Mouse (Mus musculus) thymus, postnatal 14 days (tissue): Measurements from ENCODE around the gene Rgs8.

Experiments
- DNase-seq: peaks from one replicate; pipeline ENCODE4 v3.0.0; 2021

The Rgs8 gene

DNA sequence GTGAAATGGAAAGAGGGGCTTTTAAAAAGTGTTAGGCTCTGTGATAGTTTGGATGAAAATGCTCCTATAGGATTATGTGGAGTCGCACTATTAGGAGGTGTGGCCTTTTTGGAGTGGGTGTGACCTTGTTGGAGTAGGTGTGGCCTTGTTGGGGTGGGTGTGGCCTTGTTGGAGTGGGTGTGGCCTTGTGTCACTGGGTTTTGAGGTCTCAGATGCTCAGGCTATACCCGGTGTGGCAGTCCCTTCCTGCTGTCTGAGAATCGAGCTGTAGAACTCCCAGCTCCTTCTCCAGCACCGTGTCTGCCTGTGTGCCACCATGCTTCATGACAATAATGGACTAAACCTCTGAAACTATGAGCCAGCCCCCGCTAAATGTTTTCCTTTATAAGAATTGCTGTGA is 55.8 kb downstream of the Rgs8 start:
- DNase-seq, result no peak

DNA sequence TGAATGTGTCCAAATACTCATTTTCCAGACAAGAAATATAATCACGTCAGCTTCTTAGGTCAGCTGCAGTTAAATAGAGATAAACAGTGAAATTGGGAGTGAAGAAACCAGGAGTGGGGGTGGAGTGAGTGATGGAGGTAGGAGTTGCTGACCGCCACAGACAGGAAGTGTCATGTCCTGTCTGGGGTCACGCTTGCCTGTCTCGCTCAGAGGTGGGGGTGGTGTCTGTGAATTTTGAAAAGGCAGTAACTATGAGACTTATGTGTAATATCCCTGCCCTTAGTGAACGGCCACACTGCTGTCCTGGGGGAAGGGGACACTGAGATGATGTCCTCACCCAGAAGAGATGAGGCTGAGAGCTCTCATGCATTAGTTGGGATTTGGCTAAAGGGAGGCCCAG is 56.6 kb downstream of the Rgs8 start:
- DNase-seq, result no peak

DNA sequence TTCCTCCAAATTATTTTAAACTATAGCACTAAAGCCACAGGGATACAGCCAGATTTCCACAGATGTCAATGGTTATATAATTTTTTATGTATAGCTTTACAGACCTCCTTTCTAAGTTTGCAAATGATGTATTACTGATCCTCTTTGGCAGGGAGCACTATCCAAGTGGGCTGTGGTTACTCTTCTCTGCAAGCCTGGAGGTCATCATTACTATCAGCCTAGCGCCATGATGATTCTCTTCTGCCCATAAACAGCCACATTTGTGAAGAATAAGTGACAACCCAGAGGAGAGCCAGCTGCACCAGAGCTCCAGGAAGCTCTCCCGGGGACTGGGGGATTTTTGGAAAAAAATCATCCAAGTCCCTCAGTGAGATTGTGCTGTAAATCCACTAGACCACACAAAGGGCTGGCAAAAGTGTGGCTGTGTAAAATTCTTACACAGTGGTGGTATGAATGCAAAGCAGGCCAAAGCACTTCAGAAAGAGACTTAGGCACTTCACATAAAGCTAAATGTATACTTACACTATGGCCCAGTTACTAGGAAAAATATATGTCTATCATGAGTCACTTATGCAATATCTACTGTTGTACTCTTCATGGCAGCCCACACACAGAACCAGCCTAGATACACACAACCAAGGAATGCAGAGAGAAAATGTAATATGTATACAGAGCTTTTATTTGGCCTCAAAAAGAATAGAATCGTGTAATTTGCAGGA is 58.9 kb downstream of the Rgs8 start:
- no peak for DNase-seq

DNA sequence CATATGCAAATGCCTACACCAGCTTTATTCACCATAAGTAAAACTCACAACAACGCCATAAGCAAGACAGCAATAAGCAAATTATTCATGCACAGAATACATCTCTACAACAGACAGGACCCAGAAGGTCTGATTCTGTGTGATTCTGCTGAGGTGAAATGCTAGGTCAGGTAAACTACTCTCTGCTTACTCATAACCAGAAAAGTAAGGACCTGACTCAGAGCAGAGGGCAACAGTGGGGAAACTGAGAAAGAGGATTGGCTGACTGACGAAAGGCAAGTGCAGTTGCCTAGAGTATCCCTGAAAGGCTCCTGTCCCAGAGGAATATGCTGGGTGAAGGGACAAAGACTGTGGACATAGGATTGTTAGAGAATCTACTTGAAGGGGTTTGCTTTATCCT is 59.8 kb downstream of the Rgs8 start:
- DNase-seq, result no peak

DNA sequence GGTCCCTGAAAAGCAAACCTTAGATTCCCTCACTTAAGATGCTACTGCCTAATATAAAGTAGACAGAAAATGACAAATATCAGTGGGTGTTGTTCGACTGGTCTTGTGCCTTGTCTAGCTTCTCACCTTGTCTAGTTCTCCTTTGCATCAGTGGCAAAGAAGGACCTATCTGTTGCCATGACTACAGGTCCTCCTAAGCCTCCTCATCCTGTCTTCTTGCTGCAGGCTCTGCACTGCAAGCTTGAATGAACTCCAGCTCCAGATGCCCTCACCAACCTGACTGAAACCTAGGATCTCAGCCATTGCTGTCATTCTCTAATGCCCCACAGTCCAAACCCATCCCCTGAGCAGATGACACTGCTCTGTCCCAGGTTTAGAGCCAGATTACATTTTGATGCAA is 65.2 kb downstream of the Rgs8 start:
- DNase-seq, result no peak

DNA sequence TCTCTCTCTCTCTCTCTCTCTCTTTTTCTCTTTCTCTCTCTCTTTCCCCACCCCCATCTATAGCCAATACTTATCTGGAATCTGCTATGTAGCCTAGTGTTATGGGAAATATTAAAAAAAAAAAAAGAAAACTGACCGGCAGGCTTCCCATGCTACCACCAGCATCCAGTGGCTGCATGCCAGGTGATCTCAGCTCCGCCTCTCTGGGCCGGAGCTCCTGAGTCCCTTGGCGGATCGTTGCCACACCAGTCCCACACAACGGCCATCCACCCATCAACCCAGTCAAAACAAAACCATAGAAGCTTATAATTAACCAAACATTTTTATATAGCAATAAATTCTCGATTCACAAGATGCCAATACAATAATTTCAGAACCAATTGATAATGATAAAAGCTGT is 68.1 kb downstream of the Rgs8 start:
- no peak for DNase-seq

DNA sequence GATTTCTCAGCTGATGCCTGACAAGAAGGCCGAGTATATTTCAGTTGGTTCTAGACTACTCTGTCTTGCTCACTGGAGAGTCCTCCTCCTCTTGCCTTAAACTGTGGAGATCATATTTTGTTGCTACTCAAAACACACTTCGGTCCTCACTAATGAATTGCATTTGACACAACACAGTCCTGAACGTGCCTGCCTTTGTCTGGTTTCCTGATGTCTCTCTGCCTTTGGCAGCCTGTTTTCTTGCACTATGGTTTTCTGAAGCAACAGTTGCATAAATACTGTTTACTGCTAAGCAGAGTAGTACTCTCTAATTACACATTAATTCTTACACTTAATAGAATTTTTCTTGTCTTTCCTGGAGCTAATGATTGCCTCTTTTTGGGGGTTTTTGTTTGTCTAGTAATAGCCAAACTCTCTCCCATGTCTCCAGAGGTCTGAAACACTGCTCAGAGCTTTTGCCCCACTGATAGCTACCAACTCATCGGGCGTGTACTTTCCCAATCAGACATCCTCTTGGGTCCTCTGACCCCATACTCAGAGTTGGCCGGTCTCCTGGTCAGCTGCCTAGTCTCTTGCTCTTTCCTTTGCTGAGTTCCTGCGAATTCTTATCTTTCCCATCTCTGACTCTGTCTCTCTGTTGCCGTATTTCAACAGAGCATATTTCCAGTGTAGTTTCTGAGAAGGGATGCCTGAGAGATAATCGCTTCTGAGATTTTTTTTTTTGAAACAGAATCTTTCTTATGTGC is 68.9 kb downstream of the Rgs8 start:
- DNase-seq, result no peak

DNA sequence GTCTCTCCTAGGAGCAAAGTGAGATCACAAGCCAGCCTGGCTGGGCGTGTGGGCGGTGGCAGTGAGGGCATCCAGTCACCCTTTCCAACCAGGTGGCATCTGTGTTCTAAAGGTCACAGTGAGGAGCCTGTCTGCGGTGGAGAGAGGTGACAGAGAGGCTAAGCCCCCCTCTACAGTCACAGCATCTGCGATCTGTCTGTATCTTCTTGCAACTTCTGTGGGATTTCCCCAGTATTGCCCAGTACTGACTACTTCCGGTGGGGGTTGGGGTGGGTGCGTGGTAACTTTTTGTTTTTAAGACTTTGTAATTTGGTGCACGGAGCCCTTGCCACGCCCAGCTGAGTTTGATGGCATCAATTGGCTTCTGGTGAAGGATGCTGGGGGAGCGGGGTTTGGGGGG is 70.6 kb downstream of the Rgs8 start:
- DNase-seq, result peak; percentile 54

DNA sequence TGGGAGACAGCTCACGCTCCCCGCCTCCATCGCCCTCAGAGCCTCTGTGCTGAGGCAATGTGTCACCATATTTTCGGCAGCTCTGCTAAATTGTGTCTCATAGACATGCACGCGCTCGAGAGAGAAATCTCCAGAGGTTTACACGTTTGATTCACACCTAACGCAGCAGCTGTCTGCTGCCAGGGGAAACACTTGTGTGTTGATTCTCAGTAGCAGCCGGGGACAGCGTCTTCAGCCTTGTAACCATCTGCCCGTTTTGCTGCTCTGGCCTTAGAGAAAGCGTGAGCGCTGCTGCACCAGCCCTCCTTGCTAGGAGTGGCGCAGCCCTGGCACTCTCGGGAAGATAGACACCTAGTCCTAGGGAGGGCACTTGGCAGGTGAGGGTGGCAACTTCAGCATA is 73.8 kb downstream of the Rgs8 start:
- no peak for DNase-seq

DNA sequence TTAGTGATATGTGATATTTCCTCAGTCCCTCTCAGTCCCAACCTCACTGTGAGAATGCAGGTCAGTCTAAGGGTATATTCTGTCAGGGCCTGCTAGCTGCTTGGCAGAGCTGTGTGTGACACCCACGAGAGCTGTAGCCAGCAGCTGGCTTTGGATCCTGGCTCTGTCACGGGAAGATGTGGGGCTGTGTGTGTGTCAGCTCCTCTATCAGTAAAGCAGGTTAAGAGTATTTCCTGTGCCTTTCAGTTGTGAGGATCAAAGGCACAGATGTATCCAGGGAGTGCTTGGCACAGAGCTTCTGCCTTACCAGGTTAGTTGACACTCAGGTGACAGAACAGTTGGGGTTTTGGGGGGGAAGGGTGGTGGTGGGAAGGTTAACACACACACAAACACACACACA is 77.0 kb downstream of the Rgs8 start:
- DNase-seq, result peak; percentile 71

DNA sequence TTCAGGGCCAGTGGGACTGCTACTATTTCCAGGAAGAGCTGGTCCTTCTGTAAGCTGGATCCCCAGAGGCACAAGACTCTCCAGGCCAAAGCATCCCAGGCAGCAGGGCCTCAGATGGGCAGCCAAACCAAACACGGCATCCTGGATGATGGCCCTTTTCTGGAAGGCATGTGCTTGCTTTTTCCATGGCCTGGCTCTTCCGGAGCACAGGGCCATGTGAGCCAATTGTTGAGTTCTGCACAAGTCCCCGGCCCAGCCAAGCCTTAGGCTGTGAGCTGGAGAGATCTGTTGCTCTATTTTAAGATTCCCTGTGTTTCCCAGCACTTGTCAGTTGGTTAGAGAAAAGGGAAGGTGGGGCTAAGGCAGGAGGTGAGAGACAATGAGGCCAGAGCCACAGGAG is 77.8 kb downstream of the Rgs8 start:
- DNase-seq, result no peak

DNA sequence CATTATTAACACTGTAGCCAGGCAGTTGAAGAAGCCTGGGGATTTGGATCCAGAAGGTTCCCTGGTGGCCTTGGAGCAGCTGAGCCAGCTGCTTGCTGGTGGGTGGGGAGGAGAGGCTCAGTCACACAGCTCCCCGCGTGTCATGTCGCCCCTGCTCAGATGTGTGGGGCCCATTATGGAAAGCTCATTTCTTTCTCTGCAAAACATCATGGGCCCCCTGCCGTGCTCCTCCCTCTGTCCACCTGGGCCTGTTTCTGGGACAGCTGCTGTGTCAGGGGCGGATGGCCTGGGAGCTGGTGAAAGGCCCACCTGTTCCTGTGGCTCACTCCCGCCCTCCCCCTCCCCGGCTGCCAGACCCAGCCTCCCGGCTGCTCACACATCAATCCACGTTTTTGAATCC is 80.4 kb downstream of the Rgs8 start:
- peak; percentile 75 for DNase-seq

DNA sequence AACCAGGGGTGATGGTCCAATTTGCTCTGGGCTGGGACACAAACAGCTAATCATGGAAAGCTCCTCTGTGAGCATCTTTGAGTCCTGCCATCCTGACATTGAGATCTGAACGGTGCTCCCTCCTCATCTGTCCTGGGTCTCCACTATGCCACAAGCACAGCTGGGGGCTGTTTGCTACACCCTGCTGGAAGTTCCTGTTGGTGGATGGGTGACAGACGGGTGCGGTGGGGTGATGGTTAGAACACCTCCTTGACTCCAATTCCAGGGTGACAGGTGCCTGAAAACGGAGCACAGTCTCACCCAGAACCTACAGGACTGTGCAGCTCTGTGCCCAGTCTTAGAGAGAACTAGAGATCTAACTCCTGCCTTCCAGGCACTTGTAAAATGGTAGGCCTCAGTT is 82.0 kb downstream of the Rgs8 start:
- peak; percentile 54 for DNase-seq

DNA sequence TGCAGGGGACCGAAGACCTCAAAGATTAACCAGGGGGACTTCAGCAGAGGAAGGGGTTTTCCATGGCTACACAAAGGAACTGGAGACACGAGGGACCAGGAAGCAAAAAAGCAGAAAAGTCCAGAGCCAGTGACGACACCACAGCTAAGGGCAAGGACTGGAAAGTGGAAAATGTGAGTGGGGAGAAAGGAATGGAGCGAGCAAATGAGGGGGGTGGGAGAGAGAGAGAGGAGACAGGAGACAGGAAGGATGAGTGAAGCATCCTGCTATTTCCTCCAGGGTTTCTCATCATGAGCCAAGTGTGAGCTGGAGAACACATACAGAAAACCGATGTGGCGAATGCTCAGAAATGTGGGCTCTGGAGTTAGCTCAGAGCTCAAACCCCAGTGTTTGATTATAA is 83.3 kb downstream of the Rgs8 start:
- DNase-seq, result no peak

DNA sequence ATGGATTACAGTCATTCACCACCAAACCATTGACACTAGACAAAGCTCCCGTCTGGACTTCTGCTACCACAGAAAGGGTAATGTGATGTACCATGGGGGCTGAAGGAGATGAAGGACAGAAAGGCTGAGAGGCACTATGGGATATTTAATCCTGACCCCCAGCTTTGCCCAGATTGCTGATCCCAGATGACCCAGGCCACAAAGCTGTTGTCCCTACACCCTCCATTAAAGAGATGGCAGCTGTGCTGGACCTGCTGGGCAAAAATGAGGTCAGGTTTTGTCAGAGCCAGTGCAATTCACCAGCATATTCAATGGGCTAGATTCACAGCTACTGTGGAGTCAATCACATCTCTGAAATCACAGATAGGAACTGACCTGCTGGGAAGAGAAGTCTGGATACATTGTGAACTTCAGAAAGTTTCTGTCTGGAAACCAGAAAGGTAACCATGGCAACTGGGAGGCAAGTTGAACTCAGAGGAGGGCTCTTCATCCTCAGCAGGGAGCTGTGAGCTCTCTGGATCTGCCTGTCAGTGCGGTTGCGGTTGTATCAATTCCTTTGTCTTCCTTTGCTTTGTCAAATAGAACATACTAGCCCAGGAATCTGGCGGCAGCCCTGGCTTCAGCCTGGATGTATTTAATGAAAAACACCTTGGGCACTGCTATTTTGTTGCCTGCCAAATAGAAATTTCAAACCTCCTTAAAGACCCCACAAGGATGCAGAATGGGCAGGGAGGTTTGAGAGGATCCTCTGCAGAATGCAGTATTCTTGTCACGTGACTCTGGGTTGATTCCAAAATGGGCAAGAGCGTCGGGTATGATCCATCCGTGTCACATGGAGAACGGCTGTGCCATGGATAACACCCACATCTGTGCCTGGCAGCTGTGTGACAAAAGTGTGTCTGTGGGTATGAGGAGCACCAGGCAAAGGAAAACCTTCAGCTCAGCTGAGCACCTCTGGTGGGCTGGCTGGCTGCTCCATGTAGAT is 84.6 kb downstream of the Rgs8 start:
- DNase-seq, result no peak

DNA sequence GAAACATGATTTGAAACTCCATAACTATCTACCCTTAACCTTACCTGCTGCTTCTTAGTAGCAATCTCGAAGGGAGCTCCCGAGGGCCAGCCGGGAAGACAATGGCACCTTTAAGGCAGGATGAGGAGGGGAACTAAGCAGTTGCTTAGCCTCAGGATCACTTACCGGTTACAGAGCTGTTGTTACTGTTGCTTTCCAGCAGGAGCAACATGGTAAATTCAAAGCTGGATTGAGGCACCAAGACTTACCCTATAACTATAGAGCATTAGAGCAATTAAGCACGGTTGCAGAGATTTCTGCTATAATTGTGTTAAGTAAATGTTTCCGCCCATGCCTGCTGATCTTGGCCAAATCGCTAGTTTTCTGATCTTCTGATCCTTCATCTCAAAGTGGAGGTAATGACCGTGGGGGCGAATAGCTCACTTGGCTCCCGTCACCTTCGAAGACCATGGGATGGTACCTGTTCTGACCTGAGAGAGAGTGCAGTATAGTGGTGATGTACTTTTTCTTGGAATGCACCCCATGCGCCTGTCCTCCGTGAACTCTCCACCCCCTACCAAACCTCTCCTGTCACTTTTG is 86.7 kb downstream of the Rgs8 start:
- DNase-seq, result no peak

DNA sequence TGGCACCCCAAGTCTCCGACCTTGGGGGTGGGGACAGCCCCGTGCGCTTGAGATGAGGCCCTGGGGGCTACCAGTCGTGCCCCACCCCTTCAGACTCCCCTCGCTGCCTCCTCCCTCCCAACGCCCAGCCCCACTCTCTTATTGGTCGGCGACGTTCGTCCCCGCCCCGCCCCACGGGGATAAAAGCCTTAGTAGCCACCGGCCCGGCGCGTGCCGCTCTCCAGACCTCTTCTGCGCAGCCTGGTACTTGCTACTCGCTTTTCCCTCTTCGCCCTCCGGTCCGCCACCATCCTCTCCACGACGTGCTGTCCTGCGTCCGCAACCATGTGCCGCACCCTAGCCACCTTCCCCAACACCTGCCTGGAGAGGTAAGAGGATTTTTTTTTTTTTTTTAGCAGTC is 87.3 kb downstream of the Rgs8 start, which contains the start of gene Rgs16:
TSS of gene Rgs16 (plus strand) at position 205 of the 400 bp plus-strand sequence.
- DNase-seq, result peak; percentile 86

DNA sequence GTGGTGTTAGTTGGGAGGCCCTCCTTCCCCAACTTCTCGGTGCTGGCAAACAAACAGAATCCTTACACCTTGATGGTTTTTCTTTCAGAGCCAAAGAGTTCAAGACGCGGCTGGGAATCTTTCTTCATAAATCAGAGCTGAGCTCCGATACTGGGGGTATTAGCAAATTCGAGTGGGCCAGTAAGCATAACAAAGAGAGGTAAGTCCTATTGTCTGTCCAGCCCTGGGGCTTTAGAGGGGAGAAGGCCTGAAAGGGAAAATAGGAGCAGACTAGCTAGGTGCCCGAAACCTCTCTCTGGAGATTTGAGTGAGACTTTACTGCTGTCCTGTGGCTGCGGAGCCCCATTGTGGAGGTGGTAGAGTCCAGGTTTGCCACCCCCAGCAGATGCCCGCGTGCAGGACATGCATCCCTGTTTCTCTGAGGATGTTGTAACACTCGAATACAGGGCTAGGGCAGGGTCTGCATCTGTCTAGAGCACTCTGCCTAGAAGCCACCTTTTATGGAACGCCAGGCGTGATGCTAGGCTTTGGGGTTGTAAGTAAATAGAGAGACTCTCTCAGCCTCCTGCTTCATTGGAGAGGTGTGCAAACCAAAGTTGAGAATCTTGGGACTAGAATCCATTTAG is 88.1 kb downstream of the Rgs8 start:
- DNase-seq, result no peak

DNA sequence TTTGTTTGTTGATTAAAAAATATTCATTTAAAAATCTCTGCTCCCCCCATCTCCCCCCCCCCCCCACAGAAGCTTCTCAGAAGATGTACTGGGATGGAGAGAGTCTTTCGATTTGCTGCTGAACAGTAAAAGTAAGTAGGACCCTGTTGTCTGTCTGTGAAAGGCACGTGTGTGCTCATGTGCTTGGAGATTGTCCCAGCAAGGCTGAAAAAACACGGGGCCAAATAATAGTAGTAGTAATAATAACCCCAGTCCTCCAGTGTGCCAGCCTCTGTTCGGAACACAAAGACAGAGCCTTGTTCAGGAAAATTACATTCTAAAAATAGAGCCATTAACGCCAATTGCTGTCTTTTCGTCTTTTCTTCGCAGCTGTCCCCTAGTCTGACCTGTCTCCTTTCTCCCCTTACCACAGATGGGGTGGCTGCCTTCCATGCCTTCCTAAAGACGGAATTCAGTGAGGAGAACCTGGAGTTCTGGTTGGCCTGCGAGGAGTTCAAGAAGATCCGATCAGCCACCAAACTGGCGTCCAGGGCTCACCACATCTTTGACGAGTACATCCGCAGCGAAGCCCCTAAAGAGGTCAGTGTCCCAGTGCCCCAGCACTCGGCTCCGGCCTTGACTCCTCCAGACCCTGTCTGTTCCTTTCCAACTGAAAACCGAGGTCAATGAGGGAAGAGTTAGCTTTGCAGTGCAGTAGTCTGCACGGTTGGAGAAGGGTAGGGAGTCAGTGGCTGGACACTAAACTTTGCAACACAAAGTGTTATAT is 88.9 kb downstream of the Rgs8 start:
- no peak for DNase-seq

DNA sequence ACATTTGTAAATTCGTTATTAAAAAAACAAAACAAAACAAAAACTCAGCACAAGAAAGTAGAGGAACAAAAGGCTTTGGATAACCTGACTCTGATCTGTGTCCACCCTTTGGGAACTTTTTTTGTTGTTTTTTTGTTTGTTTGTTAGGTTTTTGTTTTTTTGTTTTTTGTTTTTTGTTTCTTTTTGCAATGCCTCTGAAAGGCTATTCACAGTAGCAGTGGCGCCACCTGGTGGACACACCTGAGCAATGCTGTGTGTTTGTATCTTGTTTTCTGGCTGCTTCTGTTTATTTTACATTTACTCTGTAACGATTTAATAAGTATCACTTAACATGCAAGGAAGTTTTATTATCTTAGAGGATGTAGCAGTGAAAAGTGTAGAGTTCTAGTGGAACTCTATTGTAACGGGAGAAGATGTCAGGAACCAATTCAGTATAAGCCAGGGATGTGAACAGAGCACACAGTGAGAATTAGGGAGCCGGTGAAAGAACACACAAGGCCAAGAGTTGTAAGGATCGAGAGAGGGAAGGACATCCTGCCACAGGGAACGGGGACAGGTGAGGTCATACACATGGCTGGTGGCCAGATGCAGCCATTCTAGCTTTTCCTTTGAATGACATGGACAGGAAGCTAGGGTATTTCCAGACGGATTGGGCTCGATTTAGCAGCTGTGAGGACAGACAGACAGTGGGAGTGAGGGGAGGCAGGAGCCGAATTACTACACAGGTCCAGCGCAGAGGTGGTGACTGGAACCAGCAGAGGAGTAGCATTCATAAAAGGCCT is 89.7 kb downstream of the Rgs8 start:
- DNase-seq, result peak; percentile 83

DNA sequence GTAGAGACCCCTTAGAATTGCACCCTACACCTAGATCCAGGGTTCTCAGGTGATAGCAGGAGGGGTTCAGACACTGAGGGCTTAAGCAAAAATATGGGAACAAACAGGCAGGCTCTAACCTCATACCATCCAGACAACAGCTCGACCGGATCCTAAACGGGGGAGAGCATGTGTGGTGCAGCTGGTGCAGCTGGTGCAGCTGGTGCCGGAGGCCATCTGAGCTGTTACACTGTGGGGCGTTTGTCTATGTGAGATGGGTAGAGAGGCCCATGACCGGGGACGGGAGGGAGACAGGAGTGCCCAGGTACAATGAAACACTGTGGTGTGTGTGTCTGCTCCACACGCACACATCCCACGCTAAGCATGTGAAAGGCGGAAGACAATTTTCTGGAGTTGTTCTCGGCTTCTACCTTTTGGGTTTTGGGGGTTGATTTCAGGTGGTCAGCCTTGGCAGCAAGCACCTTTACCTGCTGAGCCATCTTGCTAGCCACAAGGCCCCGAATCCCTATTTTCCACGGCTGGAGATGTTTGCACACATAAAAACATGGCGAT is 93.4 kb downstream of the Rgs8 start:
- DNase-seq, result peak; percentile 65
